Mouse (Mus musculus) hindbrain, embryonic 10.5 days (tissue): Measurements from ENCODE around the gene Padi2. TPM values are rescaled to one million over a fixed set of nuclear protein-coding genes. Genes with fewer than 3 reads are reported as not detected.
A peak's percentile ranks its signal among the peaks of the same experiment; 100 is the strongest.

Experiments used
- DNase-seq: peaks from one replicate; pipeline ENCODE4 v3.0.0-alpha.2; 2017; ENCODE audit warnings: low spot score
- H3K27ac ChIP-seq: fragments of 300-500 bp; sonication (generic); 2 replicates; pipeline ENCODE4 v1.5.1; 2016; ENCODE audit warnings: mild to moderate bottlenecking, moderate library complexity
- H3K27me3 ChIP-seq: fragments of 300-500 bp; sonication (generic); 2 replicates; pipeline ENCODE4 v1.6.1; 2016; ENCODE audit warnings: mild to moderate bottlenecking; ENCODE audit not compliant: poor library complexity, insufficient read depth, severe bottlenecking
- H3K36me3 ChIP-seq: fragments of 300-500 bp; sonication (generic); 2 replicates; pipeline ENCODE4 v1.6.1; 2016; ENCODE audit warnings: mild to moderate bottlenecking, moderate library complexity
- H3K4me1 ChIP-seq: fragments of 300-500 bp; sonication (generic); replicated peaks from 2 replicates; pipeline ENCODE4 v1.6.1; 2016; ENCODE audit warnings: mild to moderate bottlenecking
- H3K4me3 ChIP-seq: fragments of 300-500 bp; sonication (generic); 2 replicates; pipeline ENCODE4 v1.5.1; 2016; ENCODE audit warnings: mild to moderate bottlenecking, moderate library complexity
- H3K9me3 ChIP-seq: fragments of 300-500 bp; sonication (generic); 2 replicates; pipeline ENCODE4 v1.6.1; 2016; ENCODE audit warnings: mild to moderate bottlenecking, moderate library complexity
- WGBS: fragments of 180-500 bp; shearing (Covaris S2); methylation state at CpG from one replicate; pipeline ENCODE4 v1.1.7; 2016; 5-methylcytosine and 5-hydroxymethylcytosine counted together
- polyA plus RNA-seq: library from polyadenylated mRNA; unstranded; fragments of >200 nt; fragmentation: Nextera tagmentation; extraction: Ambion mirVana; gene quantifications from 2 replicates; pipeline ENCODE4 v1.2.1, GENCODE M21; 2016

Padi2 gene
- polyA plus RNA-seq, 1 experiment from 2014 or later = 1.4 TPM

- no peaks in the 10 kb centered on the region for H3K36me3 ChIP-seq
- no peak overlapping the region for H3K27ac ChIP-seq
- H3K9me3 ChIP-seq = peaks cover 8% of the 10 kb centered on the region; the same call in 1 of the 2 replicates
- 89% methylated on average over 5 of the region's 5 CpGs for WGBS
- DNase-seq = no peak
- no peaks in the 10 kb centered on the region for H3K4me1 ChIP-seq
- no peak overlapping the region for H3K4me3 ChIP-seq
- no peaks in the 10 kb centered on the region for H3K27me3 ChIP-seq
Measured at GRCm38 (mm10) chr4:140944961-140945442, 38.9 kb downstream of the Padi2 start.

DNA sequence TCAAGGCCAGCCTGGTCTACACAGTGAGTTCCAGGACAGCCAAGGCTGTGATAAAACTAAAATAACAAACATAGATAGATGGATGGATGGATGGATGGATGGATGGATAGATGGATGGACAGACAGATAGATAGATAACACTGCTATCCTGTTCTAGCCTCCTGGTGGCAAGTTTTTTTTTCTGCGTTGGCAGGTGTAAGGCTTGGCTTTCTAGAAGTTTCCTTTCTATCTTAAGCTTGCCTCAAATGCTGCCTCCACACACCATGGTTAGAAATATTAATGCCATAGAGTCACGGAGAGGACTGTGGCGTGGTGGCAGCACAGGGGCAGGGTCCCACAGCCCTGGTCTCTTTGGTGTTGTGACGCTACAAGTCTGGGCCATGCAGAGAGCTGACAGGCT is 39.4 kb downstream of the Padi2 start:
- Histone ChIP-seq H3K36me3 (no peaks in the 10 kb centered on the region), H3K27me3 (no peaks in the 10 kb centered on the region), H3K27ac (no peak overlapping the region), H3K9me3 (peaks cover 8% of the 10 kb centered on the region; the same call in 1 of the 2 replicates), H3K4me1 (no peaks in the 10 kb centered on the region), H3K4me3 (no peak overlapping the region)
- WGBS = 91% methylated on average over 4 of the region's 4 CpGs
- DNase-seq = no peak

DNA sequence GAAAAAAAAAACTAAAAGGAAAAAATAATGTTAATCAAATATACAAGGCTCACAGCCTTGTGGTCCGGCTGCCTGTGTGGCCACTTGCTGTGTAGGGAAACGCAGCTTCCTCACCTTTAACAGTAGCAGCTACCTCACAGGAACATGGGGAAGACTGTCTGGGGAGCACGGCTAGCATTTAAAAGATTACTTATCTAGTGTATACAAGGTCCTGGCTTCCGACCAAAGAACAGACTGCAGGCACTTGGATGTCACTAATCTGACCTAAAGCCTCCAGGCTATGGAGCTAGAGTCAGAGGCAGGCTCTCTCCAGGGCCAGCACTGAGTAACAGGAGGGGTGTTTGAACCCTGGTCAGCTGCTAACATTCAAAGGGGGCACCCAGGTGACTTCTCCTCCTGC is 39.9 kb downstream of the Padi2 start:
- DNase-seq = no peak
- no peaks in the 10 kb centered on the region for H3K36me3 ChIP-seq
- H3K27me3 ChIP-seq = no peaks in the 10 kb centered on the region
- no peaks in the 10 kb centered on the region for H3K4me1 ChIP-seq
- peaks cover 8% of the 10 kb centered on the region; the same call in 1 of the 2 replicates for H3K9me3 ChIP-seq
- H3K27ac ChIP-seq = no peak overlapping the region
- 87% methylated on average over 4 of the region's 4 CpGs for WGBS
- no peak overlapping the region for H3K4me3 ChIP-seq

DNA sequence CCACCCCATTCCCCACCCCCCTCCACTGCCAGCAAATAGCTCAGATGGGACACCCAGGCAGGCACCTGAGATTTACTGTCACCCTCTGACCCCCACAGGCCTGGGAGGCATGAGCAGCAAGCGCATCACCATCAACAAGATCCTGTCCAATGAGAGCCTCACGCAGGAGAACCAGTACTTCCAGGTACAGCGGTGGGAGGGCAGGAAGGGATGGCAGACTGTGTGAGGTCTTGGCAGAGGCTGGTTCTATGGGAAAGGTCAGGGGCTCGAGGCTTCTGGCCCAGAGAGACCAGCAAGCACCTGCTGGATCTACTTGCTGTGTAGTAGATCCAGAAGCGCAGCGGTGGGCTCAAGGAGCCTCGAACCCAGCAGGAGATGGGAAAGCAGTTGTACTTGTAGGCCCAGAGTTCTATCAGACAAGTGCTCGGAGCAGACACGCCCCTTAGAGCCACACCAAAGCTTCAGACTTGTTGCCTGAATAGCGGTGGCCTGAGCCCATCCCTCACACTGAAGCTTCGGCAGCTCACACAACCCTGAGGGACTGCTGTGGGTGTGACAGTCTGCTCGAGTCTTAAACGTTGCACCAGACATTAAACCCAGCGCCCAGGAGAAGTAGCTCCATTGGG is 40.5 kb downstream of the Padi2 start:
- WGBS = 83% methylated on average over 14 of the region's 14 CpGs
- Histone ChIP-seq H3K9me3 (peaks cover 8% of the 10 kb centered on the region; the same call in 1 of the 2 replicates), H3K27me3 (no peaks in the 10 kb centered on the region), H3K27ac (no peak overlapping the region), H3K4me1 (no peaks in the 10 kb centered on the region), H3K4me3 (no peak overlapping the region), H3K36me3 (no peaks in the 10 kb centered on the region)
- no peak for DNase-seq

DNA sequence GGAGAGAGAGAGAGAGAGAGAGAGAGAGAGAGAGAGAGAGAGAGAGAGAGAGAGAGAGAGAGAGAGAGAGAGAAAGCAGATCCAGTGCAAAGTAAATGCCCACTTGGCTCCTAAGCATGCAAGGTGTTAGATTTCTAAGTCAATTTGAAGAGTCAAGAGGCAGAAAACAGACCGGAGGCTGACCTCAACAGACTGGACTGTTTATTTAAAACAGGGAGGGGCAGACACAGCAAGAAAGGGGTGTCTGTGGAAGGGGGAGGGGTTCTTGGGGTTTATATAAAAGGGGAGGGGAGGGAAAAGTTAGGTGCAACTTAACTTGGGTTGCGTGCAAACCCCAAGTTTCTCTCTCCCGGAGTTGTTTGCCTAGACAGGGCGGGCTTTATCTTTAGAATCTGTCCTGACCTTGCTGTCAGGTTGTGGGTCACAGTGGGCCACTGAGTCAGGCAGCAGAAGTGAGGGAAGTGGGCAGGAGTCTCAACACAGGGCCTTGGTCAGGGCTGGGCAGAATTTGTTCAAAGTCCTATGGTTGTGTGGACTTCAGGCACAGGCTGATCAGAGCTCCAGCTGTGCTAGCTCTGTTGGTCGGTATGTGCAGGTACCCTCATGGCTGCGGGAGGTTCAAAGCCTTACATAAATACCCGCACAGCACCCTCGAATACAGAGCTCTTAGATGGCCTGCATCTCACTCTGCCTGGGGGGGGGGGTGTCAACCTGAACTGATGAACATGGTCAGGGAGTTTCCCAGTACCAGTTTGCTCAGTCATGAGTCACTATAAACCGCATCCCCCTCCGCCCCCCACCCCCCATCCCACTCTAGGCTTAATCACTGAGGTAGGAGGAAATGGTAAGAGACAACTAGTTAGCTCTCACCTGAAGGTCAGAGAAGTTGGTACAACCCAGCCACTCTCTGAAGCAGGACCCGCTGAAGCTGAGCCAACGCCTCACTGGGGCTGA is 41.6 kb downstream of the Padi2 start:
- no peak overlapping the region for H3K27ac ChIP-seq
- peaks cover 8% of the 10 kb centered on the region; the same call in 1 of the 2 replicates for H3K9me3 ChIP-seq
- H3K36me3 ChIP-seq = no peaks in the 10 kb centered on the region
- no peaks in the 10 kb centered on the region for H3K27me3 ChIP-seq
- H3K4me3 ChIP-seq = no peak overlapping the region
- H3K4me1 ChIP-seq = no peaks in the 10 kb centered on the region
- DNase-seq = no peak
- 87% methylated on average over 12 of the region's 12 CpGs for WGBS

DNA sequence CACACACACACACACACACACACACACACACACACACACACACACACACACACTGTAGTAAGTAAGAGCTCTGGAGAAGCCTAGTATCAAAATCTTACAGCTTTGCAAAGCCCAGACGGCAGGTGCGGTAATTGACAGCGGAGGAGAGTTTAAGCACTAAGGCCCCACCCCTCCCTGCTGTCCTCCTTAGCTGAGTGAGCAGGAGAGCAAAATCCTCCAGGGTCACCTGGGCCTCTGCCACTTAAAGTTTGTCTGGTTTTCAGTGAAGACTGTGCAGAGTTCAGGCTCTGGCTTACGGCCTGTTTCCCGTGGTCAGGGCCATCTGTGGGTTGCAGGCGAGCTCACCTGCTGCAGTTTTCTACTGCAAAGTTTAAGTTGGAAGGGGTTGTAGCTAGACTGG is 42.3 kb downstream of the Padi2 start:
- Histone ChIP-seq H3K36me3 (no peaks in the 10 kb centered on the region), H3K27me3 (no peaks in the 10 kb centered on the region), H3K4me1 (no peaks in the 10 kb centered on the region), H3K9me3 (peaks cover 8% of the 10 kb centered on the region; the same call in 1 of the 2 replicates), H3K4me3 (no peak overlapping the region), H3K27ac (no peak overlapping the region)
- WGBS = 91% methylated on average over 6 of the region's 6 CpGs
- DNase-seq = no peak

GRCm38 (mm10) chr4:140949052-140949451 is 42.9 kb downstream of the Padi2 start:
- H3K4me3 ChIP-seq = no peak overlapping the region
- H3K27me3 ChIP-seq = no peaks in the 10 kb centered on the region
- DNase-seq = no peak
- H3K4me1 ChIP-seq = no peaks in the 10 kb centered on the region
- 78% methylated on average over 8 of the region's 8 CpGs for WGBS
- H3K36me3 ChIP-seq = no peaks in the 10 kb centered on the region
- no peak overlapping the region for H3K27ac ChIP-seq
- H3K9me3 ChIP-seq = peaks cover 5% of the 10 kb centered on the region; the same call in 1 of the 2 replicates

DNA sequence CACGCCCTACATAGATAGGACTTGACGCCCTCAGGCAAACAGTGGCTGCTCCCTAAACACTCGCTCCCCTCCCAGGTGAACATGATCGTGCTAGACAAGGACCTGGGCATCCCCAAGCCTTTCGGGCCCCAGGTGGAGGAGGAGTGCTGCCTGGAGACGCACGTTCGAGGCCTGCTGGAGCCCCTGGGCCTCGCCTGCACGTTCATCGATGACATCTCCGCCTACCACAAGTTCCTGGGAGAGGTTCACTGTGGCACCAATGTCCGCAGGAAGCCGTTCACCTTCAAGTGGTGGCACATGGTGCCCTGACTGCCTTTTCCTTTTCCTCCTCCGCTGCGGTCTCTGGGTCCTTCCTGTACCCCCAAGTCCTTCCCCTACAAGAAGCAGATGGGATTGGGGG is 43.5 kb downstream of the Padi2 start:
- WGBS = 88% methylated on average over 16 of the region's 16 CpGs
- H3K27ac ChIP-seq = no peak overlapping the region
- no peak overlapping the region for H3K4me3 ChIP-seq
- no peaks in the 10 kb centered on the region for H3K9me3 ChIP-seq
- H3K36me3 ChIP-seq = no peaks in the 10 kb centered on the region
- DNase-seq = no peak
- H3K27me3 ChIP-seq = no peaks in the 10 kb centered on the region
- no peaks in the 10 kb centered on the region for H3K4me1 ChIP-seq

- Histone ChIP-seq H3K27me3 (peaks cover 3% of the 10 kb centered on the region; the same call in 1 of the 2 replicates), H3K9me3 (no peaks in the 10 kb centered on the region), H3K36me3 (no peaks in the 10 kb centered on the region), H3K4me1 (no peaks in the 10 kb centered on the region), H3K4me3 (no peak overlapping the region), H3K27ac (no peak overlapping the region)
- DNase-seq = no peak
- 85% methylated on average over 3 of the region's 3 CpGs for WGBS
Measured at GRCm38 (mm10) chr4:140950574-140950973, 44.4 kb downstream of the Padi2 start.

DNA sequence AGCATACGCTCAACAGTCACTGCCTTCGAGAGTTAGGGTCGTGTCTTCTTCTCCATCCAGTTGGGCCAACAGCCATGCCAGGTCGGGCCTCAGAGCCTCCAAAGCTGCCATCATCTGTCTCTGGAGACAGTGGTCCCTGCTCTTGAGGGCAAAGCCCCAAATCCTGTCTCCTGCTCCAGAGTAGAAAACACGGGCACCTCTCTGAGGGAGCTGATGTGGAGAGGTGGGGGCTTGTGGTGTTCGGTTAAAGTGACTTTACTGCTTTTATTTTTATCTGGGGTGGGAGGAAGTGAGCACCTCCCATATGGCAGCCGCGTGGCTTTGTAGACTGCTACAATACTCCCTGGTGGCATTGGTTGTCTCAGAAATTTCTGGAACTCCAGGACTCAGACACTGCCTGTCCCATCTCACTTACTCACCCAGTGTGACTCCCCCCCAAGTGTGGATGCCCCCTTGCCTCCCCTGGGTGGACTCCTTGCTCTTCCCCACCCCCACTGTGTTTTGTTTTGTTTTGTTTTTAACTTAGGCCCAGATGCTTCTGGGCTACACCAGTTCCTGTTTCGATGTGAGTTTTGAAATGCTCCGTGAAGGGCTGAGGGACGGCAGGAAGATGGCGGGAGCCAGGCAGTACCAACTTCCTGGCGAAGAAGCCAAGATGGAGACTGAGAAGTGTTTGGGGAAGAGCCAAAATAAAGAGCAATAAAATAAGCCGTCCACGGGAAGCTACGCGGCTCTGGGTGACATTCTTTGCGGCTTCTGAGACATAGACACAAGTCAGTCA is 45.9 kb downstream of the Padi2 start:
- Histone ChIP-seq H3K27me3 (peaks cover 10% of the 10 kb centered on the region), H3K27ac (no peak overlapping the region; the same call in 1 of the 2 replicates), H3K4me3 (no peak overlapping the region), H3K36me3 (no peaks in the 10 kb centered on the region), H3K4me1 (peaks cover 5% of the 10 kb centered on the region), H3K9me3 (no peaks in the 10 kb centered on the region)
- WGBS = 88% methylated on average over 18 of the region's 18 CpGs
- DNase-seq = no peak

DNA sequence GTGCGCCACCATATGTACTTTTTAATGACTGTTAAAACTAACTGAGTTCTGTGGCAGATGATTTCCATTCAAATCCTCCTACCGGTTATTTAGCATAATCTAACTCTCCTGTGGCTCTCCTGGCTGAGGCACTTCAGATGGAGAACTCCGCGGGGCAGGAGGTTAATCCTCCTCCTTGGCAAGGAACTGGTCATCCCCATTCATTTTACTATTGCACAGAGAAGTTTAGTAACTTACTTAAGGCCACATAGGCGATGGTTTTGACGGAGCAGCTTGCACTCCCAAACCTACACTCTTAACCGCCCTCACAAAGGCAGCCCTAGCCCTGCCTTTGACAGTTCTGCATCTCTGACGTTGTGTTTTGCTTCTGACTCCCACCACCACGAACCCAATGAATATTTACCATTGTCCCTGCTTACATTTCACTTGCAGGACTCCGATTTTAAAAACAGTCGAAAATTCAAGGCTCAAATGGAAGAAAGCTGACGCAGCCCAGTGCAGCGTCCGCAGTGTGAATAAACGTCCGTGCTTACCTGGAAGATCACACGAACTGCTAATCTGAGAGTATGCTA is 51.1 kb downstream of the Padi2 start:
- no peak for DNase-seq
- 7% methylated on average over 17 of the region's 17 CpGs for WGBS
- Histone ChIP-seq H3K9me3 (no peaks in the 10 kb centered on the region), H3K36me3 (no peaks in the 10 kb centered on the region), H3K27ac (peak overlapping the region; percentile 71), H3K27me3 (peaks cover 13% of the 10 kb centered on the region), H3K4me3 (peak overlapping the region; percentile 55), H3K4me1 (peaks cover 38% of the 10 kb centered on the region)

DNA sequence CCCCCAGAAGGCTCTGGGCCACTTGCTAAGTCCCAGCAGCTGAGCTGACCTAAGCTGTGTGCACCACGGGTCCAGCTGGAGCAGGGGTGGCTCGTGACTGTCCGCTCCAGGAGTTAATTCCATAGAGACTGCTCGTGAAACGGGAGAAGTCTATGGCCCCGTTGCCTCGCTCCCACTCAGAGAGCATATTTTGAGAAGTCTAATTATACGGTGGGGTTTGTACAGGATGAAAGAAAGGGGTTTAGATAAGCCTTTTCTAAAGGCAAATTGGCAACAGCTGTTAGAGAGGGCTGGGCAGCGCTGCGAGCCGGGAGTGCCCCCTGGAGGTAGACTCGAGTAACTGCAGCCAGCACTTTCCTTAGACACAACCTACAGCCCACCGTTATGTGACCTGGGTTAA is 51.6 kb downstream of the Padi2 start:
- 1% methylated on average over 13 of the region's 13 CpGs for WGBS
- peak overlapping the region; percentile 71 for H3K27ac ChIP-seq

More for the DNA sequence above, 51.6 kb downstream of the Padi2 start:
- Histone ChIP-seq H3K9me3 (no peaks in the 10 kb centered on the region), H3K36me3 (no peaks in the 10 kb centered on the region), H3K4me1 (peaks cover 43% of the 10 kb centered on the region), H3K27me3 (peaks cover 13% of the 10 kb centered on the region), H3K4me3 (peak overlapping the region; percentile 55)
- DNase-seq = peak; percentile 81
